Mouse (Mus musculus): ENCODE measurements around the gene Npc1l1.
"Not testable (repeated sequence)": the region's sequence is repeated elsewhere in the genome, so short reads cannot be mapped to it uniquely, and the experiment has no call there.

Npc1l1 gene

GRCm38 (mm10) chr11:6230012-6230411 lies at the start of gene Npc1l1:
Npc1l1 (minus strand) TSS chr11:6230143.
- no peak for DNase-seq (ENCODE audit: extremely low spot score, low read depth, low spot score)

DNA sequence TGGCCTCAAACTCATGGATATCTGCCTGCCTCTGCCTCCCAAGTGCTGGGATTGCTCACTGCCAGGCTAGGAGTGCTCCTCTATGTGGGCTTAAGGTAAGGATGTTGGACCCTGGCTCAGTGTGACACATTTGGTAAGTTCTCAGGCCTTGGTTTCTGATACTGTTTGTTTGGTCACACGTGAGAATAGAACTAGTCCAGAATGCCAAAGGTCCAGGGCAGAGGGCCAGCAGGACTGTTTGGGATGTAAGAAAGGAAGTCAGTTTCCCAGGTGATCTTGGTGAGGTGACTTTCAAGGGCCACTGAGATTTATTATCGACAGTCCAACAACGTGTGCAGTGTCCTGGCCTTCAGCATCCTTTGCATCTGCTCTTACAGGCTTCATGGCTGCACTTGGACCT lies 46.5 kb upstream of the Npc1l1 start:
- no peak for DNase-seq (ENCODE audit: extremely low spot score, low read depth, low spot score)

GRCm38 (mm10) chr11:6275094-6275484 lies 45.1 kb upstream of the Npc1l1 start:
- no peak for DNase-seq (ENCODE audit: extremely low spot score, low read depth, low spot score)

DNA sequence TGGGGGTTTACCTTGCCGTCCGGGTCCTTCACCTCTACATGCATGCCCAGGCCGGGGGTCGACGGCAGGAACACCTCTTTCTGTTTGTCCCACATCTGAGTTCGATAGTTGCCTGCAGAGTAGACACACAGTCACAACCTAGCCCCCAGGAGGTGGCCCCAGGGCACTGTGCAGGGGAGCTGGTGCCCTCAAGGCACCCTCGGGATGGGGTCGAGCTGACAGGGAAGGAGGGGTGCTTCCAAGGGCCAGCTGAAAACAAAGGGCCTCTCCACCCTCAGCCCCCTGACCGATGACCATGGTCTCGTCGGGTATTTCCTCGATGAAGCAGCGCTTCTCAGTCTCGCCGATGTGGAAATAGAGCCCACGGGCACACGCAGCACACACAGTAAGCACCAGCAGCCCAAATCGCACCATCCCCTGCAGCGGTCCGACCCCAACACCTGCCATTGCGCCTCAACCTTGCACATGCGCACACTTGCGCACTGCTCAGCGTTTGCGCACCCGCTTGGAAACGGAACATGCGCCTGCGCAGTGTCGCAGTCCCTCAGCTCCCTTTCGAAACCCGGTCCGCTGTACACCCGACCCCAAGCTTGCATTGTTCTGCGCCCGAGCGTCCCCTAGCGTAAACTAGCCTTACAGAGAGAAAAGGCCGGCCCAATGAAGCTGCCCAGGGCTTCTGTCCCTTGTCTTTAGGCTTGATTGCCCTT lies 44.6 kb upstream of the Npc1l1 start, which contains the start of gene Tmed4:
Gene Tmed4, minus strand, starts transcription at position 484 of the 707 bp plus-strand sequence.
- DNase-seq (ENCODE audit: extremely low spot score, low read depth, low spot score) = peak; percentile 99

GRCm38 (mm10) chr11:6273607-6274006 lies 43.7 kb upstream of the Npc1l1 start:
- no peak for DNase-seq (ENCODE audit: extremely low spot score, low read depth, low spot score)

DNA sequence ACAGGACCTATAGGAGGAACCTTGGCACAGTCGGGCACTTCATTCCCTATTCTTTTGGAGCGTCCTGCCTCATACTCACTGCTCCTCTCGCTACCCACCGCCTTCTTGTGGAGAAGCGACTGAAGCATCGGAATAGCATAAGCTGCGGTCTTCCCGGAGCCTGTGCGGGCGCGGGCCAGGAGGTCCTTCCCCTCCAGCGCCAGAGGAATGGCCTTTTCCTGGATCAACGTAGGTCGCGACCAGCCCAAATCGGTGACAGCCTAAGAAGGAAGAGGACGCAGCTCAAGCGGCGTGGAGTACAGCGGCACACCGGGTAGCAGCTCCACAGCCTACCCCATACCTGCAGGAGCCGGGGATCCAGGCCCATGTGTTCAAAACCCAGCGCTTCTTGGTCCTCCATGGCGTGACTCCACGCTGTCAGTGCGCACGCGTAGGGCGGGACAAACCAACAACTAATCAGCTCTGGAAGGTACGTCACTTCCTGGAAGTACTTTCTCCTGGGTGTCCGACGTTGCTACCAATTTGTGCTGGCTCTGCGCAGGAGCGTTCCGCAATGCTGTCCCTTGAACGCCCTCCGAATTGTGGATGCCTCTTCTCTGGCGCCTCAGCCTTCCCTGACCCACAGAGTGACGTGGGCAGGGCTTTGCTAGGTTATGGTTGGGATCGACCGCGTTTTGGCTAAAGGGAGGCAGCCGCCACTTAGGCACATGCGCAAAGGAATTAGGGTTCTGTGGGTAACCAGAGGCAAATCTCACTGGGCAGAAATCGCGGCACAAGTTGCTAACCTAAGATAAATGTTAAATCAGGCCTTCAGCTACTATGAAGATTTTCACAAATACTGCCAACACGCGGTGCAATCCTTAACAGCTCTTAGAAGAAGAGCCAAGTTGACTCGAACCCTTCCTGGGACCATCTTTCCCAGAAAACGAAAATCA lies 37.6 kb upstream of the Npc1l1 start, which contains the start of gene Ddx56:
Gene Ddx56, minus strand, starts transcription at position 453 of the 935 bp plus-strand sequence.
- peak; percentile 88 for DNase-seq (ENCODE audit: extremely low spot score, low read depth, low spot score)

GRCm38 (mm10) chr11:6266621-6267020 lies 36.7 kb upstream of the Npc1l1 start:
- DNase-seq (ENCODE audit: extremely low spot score, low read depth, low spot score) = no peak

DNA sequence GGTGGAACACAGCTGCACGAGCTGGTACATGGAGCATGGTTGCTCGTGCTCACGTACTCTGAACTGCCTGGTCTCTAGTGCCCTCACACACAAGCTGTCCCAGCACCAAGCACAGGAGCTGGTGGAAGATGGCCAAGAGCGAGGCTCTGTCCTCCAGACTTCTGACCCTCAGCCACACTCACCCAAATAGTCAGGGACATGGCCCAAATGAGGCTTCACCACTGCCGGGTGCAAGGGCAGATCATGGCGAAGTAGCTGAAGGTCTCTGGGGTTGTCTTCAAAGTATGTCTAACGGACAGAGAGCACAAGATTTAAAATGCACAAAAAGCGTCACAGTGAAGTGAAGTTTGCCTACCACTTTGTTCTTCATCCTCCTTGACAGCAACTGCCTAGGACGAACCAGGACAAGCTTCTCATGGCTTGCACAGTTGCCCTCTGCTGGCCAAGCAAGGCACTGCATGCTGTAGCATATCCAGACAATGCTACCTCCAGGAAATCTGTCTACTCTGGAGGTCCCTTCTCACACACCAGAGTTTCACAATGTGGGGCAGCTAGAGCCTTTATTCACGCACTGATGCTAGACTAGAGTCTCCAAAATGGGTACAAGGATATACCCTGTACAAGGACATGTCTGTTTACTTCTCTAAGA lies 31.6 kb upstream of the Npc1l1 start:
- peak; percentile 46 for DNase-seq (ENCODE audit: extremely low spot score, low read depth, low spot score)

DNA sequence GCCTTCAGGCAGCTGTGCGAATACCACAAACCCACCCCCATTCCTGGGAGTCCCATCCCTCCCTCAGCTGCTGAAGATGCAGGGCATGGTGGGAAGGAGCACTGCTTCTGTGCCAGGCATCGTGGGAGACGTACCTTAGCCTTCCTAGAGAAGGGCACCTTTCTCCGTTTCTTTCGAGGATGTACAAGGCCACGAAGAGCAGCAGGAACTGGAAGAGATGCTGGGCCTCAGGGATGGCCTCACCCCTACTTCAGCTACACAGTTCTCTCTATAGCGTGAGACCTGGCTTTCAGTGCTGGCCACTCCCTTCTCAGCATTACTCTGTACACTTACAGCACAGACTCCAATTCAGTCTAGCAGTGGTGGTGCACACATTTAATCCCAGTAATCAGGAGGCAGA lies 29.5 kb upstream of the Npc1l1 start:
- no peak for DNase-seq (ENCODE audit: extremely low spot score, low read depth, low spot score)

GRCm38 (mm10) chr11:6256490-6257072 lies 26.6 kb upstream of the Npc1l1 start:
- no peak for DNase-seq (ENCODE audit: extremely low spot score, low read depth, low spot score)

GRCm38 (mm10) chr11:6254602-6255001 lies 24.7 kb upstream of the Npc1l1 start:
- DNase-seq (ENCODE audit: extremely low spot score, low read depth, low spot score) = not testable (repeated sequence)

GRCm38 (mm10) chr11:6252824-6253223 lies 22.9 kb upstream of the Npc1l1 start:
- no peak for DNase-seq (ENCODE audit: extremely low spot score, low read depth, low spot score)

- DNase-seq (ENCODE audit: extremely low spot score, low read depth, low spot score) = no peak
These were observed 22.3 kb upstream of the Npc1l1 start for GRCm38 (mm10) chr11:6252248-6252647.

DNA sequence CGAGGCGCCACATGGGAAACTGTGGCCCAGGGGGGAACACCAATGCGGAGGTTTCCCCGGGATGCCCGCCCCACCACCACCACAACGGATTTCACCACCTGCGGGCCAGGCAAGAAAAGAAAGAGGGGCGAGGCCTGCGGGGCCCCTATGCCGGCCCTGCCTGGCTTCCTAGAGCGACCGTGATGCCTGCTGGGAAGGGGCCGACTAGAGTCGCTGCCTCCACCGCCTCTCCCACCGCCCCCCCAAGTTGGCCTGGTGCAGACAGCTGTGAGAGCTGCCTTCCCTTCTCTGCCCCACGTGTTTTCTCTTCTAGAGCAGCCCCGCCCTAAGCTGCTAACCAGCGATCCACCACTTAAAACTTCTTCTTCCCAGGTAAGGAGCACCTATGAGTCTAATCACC lies 14.8 kb upstream of the Npc1l1 start:
- no peak for DNase-seq (ENCODE audit: extremely low spot score, low read depth, low spot score)

GRCm38 (mm10) chr11:6233025-6233424 lies 3.1 kb upstream of the Npc1l1 start:
- no peak for DNase-seq (ENCODE audit: extremely low spot score, low read depth, low spot score)

GRCm38 (mm10) chr11:6224541-6225229 lies 5.3 kb downstream of the Npc1l1 start:
- no peak for DNase-seq (ENCODE audit: extremely low spot score, low read depth, low spot score)

- no peak for DNase-seq (ENCODE audit: extremely low spot score, low read depth, low spot score)
These were observed 7.8 kb downstream of the Npc1l1 start for GRCm38 (mm10) chr11:6222187-6222586.

GRCm38 (mm10) chr11:6219967-6220366 lies 10.0 kb downstream of the Npc1l1 start:
- DNase-seq (ENCODE audit: extremely low spot score, low read depth, low spot score) = no peak

DNA sequence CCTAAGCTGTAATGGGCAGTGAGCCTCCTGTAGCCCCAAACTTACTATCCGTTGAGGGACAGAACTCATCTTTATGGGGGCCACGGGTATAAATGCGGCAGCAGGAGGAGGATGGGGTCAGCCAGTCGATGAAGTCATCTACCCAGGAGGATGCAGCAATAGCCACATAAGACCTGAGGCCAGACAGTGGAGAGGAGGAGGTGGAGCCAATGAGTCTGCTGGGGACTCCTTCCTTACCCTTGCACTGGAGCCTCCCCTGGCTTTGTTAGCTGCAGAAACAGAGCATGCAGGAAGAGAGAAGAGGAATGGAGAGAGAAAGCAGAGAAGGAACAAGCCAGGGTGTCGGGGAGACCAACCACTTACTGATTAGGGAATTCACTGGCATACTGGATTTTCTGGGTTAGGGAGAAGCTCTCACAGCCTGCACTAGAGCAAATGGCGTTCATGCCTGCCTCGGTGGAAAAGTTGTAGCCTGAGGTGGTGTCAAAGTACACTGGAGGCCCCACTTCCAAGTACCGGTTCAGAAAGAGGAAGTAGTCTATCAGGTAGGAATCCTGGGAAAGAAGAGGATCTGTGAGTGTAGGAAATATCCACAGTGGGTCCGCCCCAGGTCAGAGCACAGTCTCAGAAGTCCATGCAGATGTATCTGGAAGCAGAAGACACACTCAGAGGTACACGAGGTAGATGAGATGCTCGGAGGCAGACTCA lies 11.6 kb downstream of the Npc1l1 start:
- no peak for DNase-seq (ENCODE audit: extremely low spot score, low read depth, low spot score)

- DNase-seq (ENCODE audit: extremely low spot score, low read depth, low spot score) = no peak
These were observed 13.1 kb downstream of the Npc1l1 start for GRCm38 (mm10) chr11:6216834-6217233.

Measured in hindlimb bud, embryonic 11.5 days (tissue).